Mouse (Mus musculus): ENCODE measurements around the gene Trim27. TPM values are rescaled to one million over a fixed set of nuclear protein-coding genes. Genes with fewer than 3 reads are reported as not detected.

The Trim27 gene
- polyA plus RNA-seq, 1 experiment from 2014 or later: 59.3 TPM

Other genes with a start within 250 kb of the Trim27 start
- gene Olfr1370, start 104.5 kb upstream of the Trim27 start, polyA plus RNA-seq (2015; fragmentation: Nextera tagmentation; extraction: Ambion mirVana): not detected in 2 replicates
- gene Olfr1369-ps1, start 68.0 kb upstream of the Trim27 start, polyA plus RNA-seq (2015; fragmentation: Nextera tagmentation; extraction: Ambion mirVana): 0.02 TPM in 1 of 2 replicates, not detected in the other
- gene Olfr263, start 49.8 kb upstream of the Trim27 start, polyA plus RNA-seq (2015; fragmentation: Nextera tagmentation; extraction: Ambion mirVana): not detected in 2 replicates
- gene Olfr1368, start 33.6 kb upstream of the Trim27 start, polyA plus RNA-seq (2015; fragmentation: Nextera tagmentation; extraction: Ambion mirVana): not detected in 2 replicates
- gene Gpx5, start 113.3 kb downstream of the Trim27 start, polyA plus RNA-seq (2015; fragmentation: Nextera tagmentation; extraction: Ambion mirVana): not detected in 2 replicates
- gene Gpx6, start 132.7 kb downstream of the Trim27 start, polyA plus RNA-seq (2015; fragmentation: Nextera tagmentation; extraction: Ambion mirVana): not detected in 2 replicates
- not detected in 2 replicates for gene Olfr1367, start 167.5 kb downstream of the Trim27 start, polyA plus RNA-seq (2015; fragmentation: Nextera tagmentation; extraction: Ambion mirVana)
- 3.0 and 3.1 TPM in 2 replicates for gene Zscan12, start 183.4 kb downstream of the Trim27 start, polyA plus RNA-seq (2015; fragmentation: Nextera tagmentation; extraction: Ambion mirVana)
- 28.9 and 32.1 TPM in 2 replicates for gene Zkscan3, start 223.3 kb downstream of the Trim27 start, polyA plus RNA-seq (2015; fragmentation: Nextera tagmentation; extraction: Ambion mirVana)

Data from liver, embryonic 15.5 days (tissue).